In the genomic region with DNA sequence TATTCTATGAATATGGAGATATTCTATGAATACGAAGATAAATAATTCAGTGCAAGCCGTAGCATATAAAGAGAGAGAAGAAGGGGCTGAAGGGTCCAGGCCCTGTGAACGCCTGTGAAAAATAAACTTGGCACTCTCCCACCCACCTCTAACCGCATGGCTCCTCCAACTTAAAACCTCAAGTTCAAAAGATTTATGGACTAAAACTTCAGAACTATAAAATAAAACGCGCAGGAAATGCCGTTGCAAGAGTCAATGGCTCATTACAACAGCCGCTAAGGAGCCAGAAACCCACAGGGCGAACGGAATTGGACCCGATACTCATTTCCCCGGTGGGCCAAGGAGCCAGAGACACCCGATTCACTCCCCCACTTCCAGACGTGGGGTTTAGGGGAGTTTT, we compare ENCODE assay signal across 18 mouse cellular contexts.
A peak's percentile ranks its signal among the peaks of the same experiment; 100 is the strongest.
DNase-seq lines count a peak whose midpoint lies in the region; ATAC-seq lines count a peak whose summit lies in the region.
"Had no signal": no experiment of that assay in that cellular context is flagged by ENCODE, and none has a peak within 500 bp of the region (broad histone marks: within the 10 kb centered on the region; RNA-seq: fewer than 3 reads in every experiment).

No protein-coding gene starts in this region.

- 81% methylated on average over 14 of the region's 14 CpGs for whole genome bisulfite sequencing in forebrain, embryonic 12.5 days
- 77% methylated on average over 14 of the region's 14 CpGs for WGBS in forebrain, embryonic 13.5 days
- 18% methylated on average over 14 of the region's 14 CpGs for WGBS in kidney, embryonic 16.5 days

- no peaks in the 10 kb centered on the region for H3K27me3 ChIP-seq in forebrain, embryonic 12.5 days
- no peaks in the 10 kb centered on the region for H3K27me3 ChIP-seq in forebrain, embryonic 13.5 days
- no peaks in the 10 kb centered on the region for H3K27me3 ChIP-seq in kidney, embryonic 16.5 days (ENCODE audit: insufficient read depth, low read length)
- H3K27me3 ChIP-seq: hindbrain, embryonic 15.5 days; liver, embryonic 13.5 days had no signal

- no peak for DNase-seq in kidney, adult 9 months
- peak; percentile 34 for DNase-seq in CD4-positive, CD25-positive, alpha-beta regulatory T cell, adult 2 months (ENCODE audit: low read depth, low spot score)
- peak; percentile 42 for DNase-seq in induced T-regulatory cell, adult 2 months (ENCODE audit: low read depth)
- DNase-seq in frontal cortex, postnatal 25 days (ENCODE audit: low spot score in 2 of 2), result no peak
- DNase-seq: adrenal gland, postnatal 14 days; cerebellum, adult 9-10 months; gastrocnemius, postnatal 14 days; kidney, postnatal 25 days; liver, embryonic 13.5 days; right cerebral cortex, adult 18-20 months; thymus, postnatal 4 days had no signal

- no peak for ATAC-seq in forebrain, embryonic 12.5 days (ENCODE audit: low FRiP score)
- no peak for ATAC-seq in forebrain, embryonic 13.5 days
- ATAC-seq in kidney, embryonic 16.5 days (ENCODE audit: low FRiP score, low TSS enrichment), result no peak
- no peak for ATAC-seq in inflammation-experienced regulatory T-cells, adult 6 months
- ATAC-seq: lung, postnatal 0 days had no signal

- no peaks in the 10 kb centered on the region for H3K36me3 ChIP-seq in forebrain, embryonic 12.5 days (replicated peaks)
- no peaks in the 10 kb centered on the region for H3K36me3 ChIP-seq in forebrain, embryonic 13.5 days (ENCODE audit: poor library complexity, severe bottlenecking)
- no peaks in the 10 kb centered on the region for H3K36me3 ChIP-seq in kidney, embryonic 16.5 days (ENCODE audit: insufficient read depth, low read length)
- H3K36me3 ChIP-seq: hindbrain, embryonic 15.5 days; liver, embryonic 13.5 days had no signal

- H3K27ac ChIP-seq in forebrain, embryonic 12.5 days, result 0 out of 2 replicates have a peak overlapping the region, but pooled peaks have one; percentile 13
- no peak overlapping the region for H3K27ac ChIP-seq in forebrain, embryonic 13.5 days
- peak overlapping the region; percentile 73 for H3K27ac ChIP-seq in kidney, embryonic 16.5 days (ENCODE audit: low read length)
- H3K27ac ChIP-seq: hindbrain, embryonic 15.5 days; liver, embryonic 13.5 days had no signal

- no peak overlapping the region for H3K4me3 ChIP-seq in forebrain, embryonic 12.5 days (replicated peaks)
- H3K4me3 ChIP-seq in forebrain, embryonic 13.5 days, result no peak overlapping the region
- H3K4me3 ChIP-seq in kidney, embryonic 16.5 days (ENCODE audit: low read length), result no peak overlapping the region
- H3K4me3 ChIP-seq: hindbrain, embryonic 15.5 days; liver, embryonic 13.5 days had no signal

- no peaks in the 10 kb centered on the region for H3K9me3 ChIP-seq in forebrain, embryonic 12.5 days
- no peaks in the 10 kb centered on the region for H3K9me3 ChIP-seq in forebrain, embryonic 13.5 days (replicated peaks)
- no peaks in the 10 kb centered on the region for H3K9me3 ChIP-seq in kidney, embryonic 16.5 days (ENCODE audit: low read length)
- H3K9me3 ChIP-seq: hindbrain, embryonic 15.5 days; liver, embryonic 13.5 days had no signal

- peaks cover 92% of the 10 kb centered on the region for H3K4me1 ChIP-seq in forebrain, embryonic 12.5 days
- peaks cover 96% of the 10 kb centered on the region for H3K4me1 ChIP-seq in forebrain, embryonic 13.5 days
- peaks cover 97% of the 10 kb centered on the region for H3K4me1 ChIP-seq in kidney, embryonic 16.5 days (ENCODE audit: insufficient read depth, low read length)

- H3K4me2 ChIP-seq in forebrain, embryonic 12.5 days, result no peak overlapping the region
- H3K4me2 ChIP-seq in forebrain, embryonic 13.5 days, result no peak overlapping the region
- peak overlapping the region; percentile 24 for H3K4me2 ChIP-seq in kidney, embryonic 16.5 days (replicated peaks; ENCODE audit: low read depth, low read length)
- H3K4me2 ChIP-seq: heart, embryonic 11.5 days; hindbrain, embryonic 15.5 days; liver, embryonic 13.5 days had no signal

- no peak overlapping the region for H3K9ac ChIP-seq in forebrain, embryonic 12.5 days
- H3K9ac ChIP-seq in forebrain, embryonic 13.5 days, result no peak overlapping the region; the same call in 1 of the 2 replicates
- H3K9ac ChIP-seq in kidney, embryonic 16.5 days (replicated peaks; ENCODE audit: low read length), result peak overlapping the region; percentile 53; the same call in 1 of the 2 replicates
- H3K9ac ChIP-seq: hindbrain, embryonic 15.5 days; liver, embryonic 13.5 days had no signal

Comparison
In these comparisons a context has a peak if more than half of its experiments do, and no peak if none do; other contexts are left out.
1. DNase-seq: peak in CD4-positive, CD25-positive, alpha-beta regulatory T cell, adult 2 months (single experiment) and induced T-regulatory cell, adult 2 months (single experiment); none in kidney, adult 9 months (single experiment) and frontal cortex, postnatal 25 days (0 of 2).